ENCODE assay signal across 15 mouse cellular contexts in the genomic region with DNA sequence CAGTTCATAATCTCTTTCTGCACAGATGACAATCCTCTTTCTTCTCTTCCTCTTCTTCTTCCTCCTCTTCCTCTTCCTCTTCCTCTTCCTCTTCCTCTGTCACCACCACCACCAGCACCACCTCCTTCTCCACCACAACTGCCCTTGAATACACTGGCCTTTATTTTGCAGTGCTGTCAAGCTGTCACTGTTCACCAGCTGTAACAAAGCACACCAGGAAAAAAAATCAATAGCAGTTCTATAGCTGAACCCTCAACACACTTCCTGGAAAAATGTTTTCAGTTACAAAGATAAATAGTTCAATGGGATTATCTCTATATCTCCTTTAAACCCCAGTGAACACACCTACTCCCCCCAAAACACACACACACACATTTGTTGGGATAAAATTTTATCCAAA.
"Had no signal": no experiment of that assay in that cellular context is flagged by ENCODE, and none has a peak within 500 bp of the region (broad histone marks: within the 10 kb centered on the region; RNA-seq: fewer than 3 reads in every experiment).

No protein-coding gene starts in this region.

- H3K9me3 ChIP-seq: neural tube, embryonic 12.5 days; neural tube, embryonic 13.5 days; neural tube, embryonic 15.5 days had no signal

- H3K27ac ChIP-seq: neural tube, embryonic 12.5 days; neural tube, embryonic 13.5 days; neural tube, embryonic 15.5 days had no signal

- DNase-seq: retina, postnatal 1 day; right cerebral cortex, adult 18-20 months; right cerebral cortex, postnatal 14 days; right cerebral cortex, postnatal 25 days; right cerebral cortex, postnatal 4 days; spleen, adult 18-20 months; thymus, adult 18-20 months; thymus, adult 2 months; thymus, postnatal 14 days; thymus, postnatal 25 days; thymus, postnatal 36 days; thymus, postnatal 4 days had no signal

- H3K36me3 ChIP-seq: neural tube, embryonic 12.5 days; neural tube, embryonic 13.5 days; neural tube, embryonic 15.5 days had no signal

- H3K4me2 ChIP-seq: neural tube, embryonic 12.5 days; neural tube, embryonic 13.5 days; neural tube, embryonic 15.5 days had no signal

- H3K27me3 ChIP-seq: neural tube, embryonic 12.5 days; neural tube, embryonic 15.5 days had no signal

- H3K4me3 ChIP-seq: neural tube, embryonic 12.5 days; neural tube, embryonic 13.5 days; neural tube, embryonic 15.5 days had no signal

- H3K4me1 ChIP-seq: neural tube, embryonic 12.5 days had no signal

- H3K9ac ChIP-seq: neural tube, embryonic 12.5 days; neural tube, embryonic 13.5 days; neural tube, embryonic 15.5 days had no signal
